Mouse (Mus musculus): ENCODE measurements around the gene Gm45337. TPM values are rescaled to one million over a fixed set of nuclear protein-coding genes. Genes with fewer than 3 reads are reported as not detected.

The Gm45337 gene
- polyA plus RNA-seq, 1 experiment from 2014 or later = not detected

GRCm38 (mm10) chr7:142095183-142095931 lies 49.0 kb downstream of the Gm45337 start, which contains the start of gene Dusp8:
Gene Dusp8 (minus strand): TSS chr7:142095843.
- Histone ChIP-seq H3K36me3 (no peaks in the 10 kb centered on the region), H3K4me3 (replicated peaks) (peak within 1 kb of the TSS; percentile 76), H3K9ac (peak within 1 kb of the TSS; percentile 67), H3K9me3 (replicated peaks) (no peaks in the 10 kb centered on the region), H3K4me2 (peak within 1 kb of the TSS; percentile 98), H3K4me1 (peaks cover 19% of the 10 kb centered on the region), H3K27ac (no peak within 1 kb of the TSS), H3K27me3 (peaks cover 89% of the 10 kb centered on the region)
- under 1% methylated on average over 62 of the region's 63 CpGs for WGBS
- peak; percentile 90 for ATAC-seq (replicated peaks; ENCODE audit: low FRiP score)

DNA sequence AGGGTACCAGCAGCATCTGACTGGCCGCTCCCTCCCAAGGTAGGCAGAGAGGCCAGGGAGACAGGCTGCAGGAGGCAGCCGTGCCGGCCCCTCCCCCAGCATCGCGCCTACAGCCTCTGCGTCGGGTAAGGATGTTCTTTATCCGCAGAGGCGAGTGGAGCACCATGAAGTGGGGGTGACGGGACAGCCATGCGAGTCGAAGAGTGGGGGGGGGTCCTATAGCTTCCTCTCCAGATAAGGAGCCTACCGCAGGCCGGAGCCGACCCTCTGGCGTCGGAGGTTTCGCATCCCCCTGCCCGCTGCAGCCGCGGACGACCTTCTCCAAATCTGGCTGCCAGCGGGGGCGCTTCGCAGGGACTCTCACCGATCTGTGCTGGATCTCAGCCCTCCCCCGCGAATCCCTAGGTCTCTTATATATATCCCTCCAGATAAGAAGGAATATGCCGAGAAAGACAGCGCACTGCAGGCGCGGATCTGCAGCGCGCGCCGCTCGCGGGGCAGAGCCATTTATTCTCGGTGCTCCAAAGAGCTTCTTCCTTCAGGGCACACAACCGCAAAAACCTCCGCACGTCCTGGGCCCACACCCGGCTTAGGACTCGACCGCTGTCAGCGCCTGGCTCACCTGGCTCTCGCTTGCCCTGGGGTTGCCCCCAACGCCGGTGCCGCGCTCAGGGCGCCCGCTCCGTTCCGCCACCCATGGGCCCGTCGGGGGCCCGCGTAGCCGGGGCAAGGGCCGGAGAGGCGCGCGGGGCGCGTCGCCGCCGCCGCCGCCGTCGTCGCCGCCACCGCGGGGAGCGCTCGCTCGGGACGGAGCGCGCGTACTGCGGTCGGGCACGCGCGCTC lies 49.9 kb downstream of the Gm45337 start:
- Histone ChIP-seq H3K27me3 (peaks cover 81% of the 10 kb centered on the region), H3K27ac (no peak overlapping the region), H3K4me2 (peak overlapping the region; percentile 98)

DNA sequence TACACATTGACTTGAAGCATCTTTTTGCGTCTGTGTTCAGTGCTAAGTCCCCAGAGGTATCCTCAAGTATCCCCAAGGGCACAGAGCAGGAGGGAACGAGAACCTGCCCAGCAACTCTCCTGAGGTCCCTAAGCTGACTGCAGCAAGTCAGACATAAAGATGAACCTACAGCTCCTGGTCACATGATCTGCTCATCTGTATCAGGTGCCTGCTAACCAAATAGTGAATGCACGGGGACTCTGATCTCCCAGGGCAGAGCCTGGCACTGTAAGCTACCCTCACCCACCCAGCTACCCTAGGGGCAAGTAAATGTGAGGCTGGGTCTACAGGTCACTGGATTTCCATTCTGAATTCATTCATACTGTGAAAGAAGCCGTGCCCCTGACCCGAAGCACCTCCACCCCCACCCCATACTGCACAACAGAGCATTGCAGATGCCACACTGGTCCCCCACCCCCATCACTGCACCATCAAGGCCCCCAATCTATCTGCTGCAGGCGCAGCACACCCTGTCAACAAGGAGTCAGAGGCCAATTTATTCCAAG lies 50.6 kb downstream of the Gm45337 start:
- 0 out of 2 replicates have a peak overlapping the region, but pooled peaks have one; percentile 67 for H3K9ac ChIP-seq
- no peaks in the 10 kb centered on the region for H3K36me3 ChIP-seq
- H3K27me3 ChIP-seq = peaks cover 80% of the 10 kb centered on the region
- H3K4me1 ChIP-seq = peaks cover 32% of the 10 kb centered on the region
- no peak for ATAC-seq (replicated peaks; ENCODE audit: low FRiP score)
- H3K9me3 ChIP-seq (replicated peaks) = no peaks in the 10 kb centered on the region
- 32% methylated on average over 6 of the region's 6 CpGs for WGBS
- no peak overlapping the region for H3K27ac ChIP-seq
- peak overlapping the region; percentile 98 for H3K4me2 ChIP-seq
- H3K4me3 ChIP-seq (replicated peaks) = peak overlapping the region; percentile 76

More for the DNA sequence above, 49.9 kb downstream of the Gm45337 start:
- peaks cover 24% of the 10 kb centered on the region for H3K4me1 ChIP-seq
- no peaks in the 10 kb centered on the region for H3K9me3 ChIP-seq (replicated peaks)
- H3K4me3 ChIP-seq (replicated peaks) = peak overlapping the region; percentile 76
- no peak; the same call in 1 of the 2 replicates for ATAC-seq (replicated peaks; ENCODE audit: low FRiP score)
- no peaks in the 10 kb centered on the region for H3K36me3 ChIP-seq
- H3K9ac ChIP-seq = peak overlapping the region; percentile 67
- WGBS = under 1% methylated on average over 89 of the region's 89 CpGs

Other genes with a start within 250 kb of the Gm45337 start
- 41.3 and 45.6 TPM in 2 replicates for gene Tollip, start 226.1 kb downstream of the Gm45337 start, polyA plus RNA-seq (2015; fragmentation: Nextera tagmentation; extraction: Ambion mirVana)
- 0.74 and 0.86 TPM in 2 replicates for gene Brsk2, start 194.9 kb downstream of the Gm45337 start, polyA plus RNA-seq (2015; fragmentation: Nextera tagmentation; extraction: Ambion mirVana)
- gene Mob2, start 83.5 kb downstream of the Gm45337 start, polyA plus RNA-seq (2015; fragmentation: Nextera tagmentation; extraction: Ambion mirVana) = 62.3 and 66.9 TPM in 2 replicates
- 2.6 and 2.9 TPM in 2 replicates for gene Dusp8, start 48.8 kb downstream of the Gm45337 start, polyA plus RNA-seq (2015; fragmentation: Nextera tagmentation; extraction: Ambion mirVana)
- not detected in 2 replicates for gene Gm45618, start 23.9 kb downstream of the Gm45337 start, polyA plus RNA-seq (2015; fragmentation: Nextera tagmentation; extraction: Ambion mirVana)
- not detected in 2 replicates for gene Gm39115, start 8.6 kb downstream of the Gm45337 start, polyA plus RNA-seq (2015; fragmentation: Nextera tagmentation; extraction: Ambion mirVana)
- gene Gm29735, start 12.5 kb upstream of the Gm45337 start, polyA plus RNA-seq (2015; fragmentation: Nextera tagmentation; extraction: Ambion mirVana) = not detected in 2 replicates
- not detected in 2 replicates for gene Gm4553, start 21.1 kb upstream of the Gm45337 start, polyA plus RNA-seq (2015; fragmentation: Nextera tagmentation; extraction: Ambion mirVana)
- not detected in 2 replicates for gene Krtap5-2, start 31.4 kb upstream of the Gm45337 start, polyA plus RNA-seq (2015; fragmentation: Nextera tagmentation; extraction: Ambion mirVana)
- not detected in 2 replicates for gene Gm10153, start 45.8 kb upstream of the Gm45337 start, polyA plus RNA-seq (2015; fragmentation: Nextera tagmentation; extraction: Ambion mirVana)
- not detected in 2 replicates for gene Krtap5-3, start 56.8 kb upstream of the Gm45337 start, polyA plus RNA-seq (2015; fragmentation: Nextera tagmentation; extraction: Ambion mirVana)
- not detected in 2 replicates for gene Gm7579, start 67.3 kb upstream of the Gm45337 start, polyA plus RNA-seq (2015; fragmentation: Nextera tagmentation; extraction: Ambion mirVana)
- gene Krtap5-5, start 85.4 kb upstream of the Gm45337 start, polyA plus RNA-seq (2015; fragmentation: Nextera tagmentation; extraction: Ambion mirVana) = not detected in 2 replicates
- gene Gm40460, start 96.5 kb upstream of the Gm45337 start, polyA plus RNA-seq (2015; fragmentation: Nextera tagmentation; extraction: Ambion mirVana) = not detected in 2 replicates
- not detected in 2 replicates for gene Gm2431, start 113.7 kb upstream of the Gm45337 start, polyA plus RNA-seq (2015; fragmentation: Nextera tagmentation; extraction: Ambion mirVana)
- not detected in 2 replicates for gene Gm4559, start 129.8 kb upstream of the Gm45337 start, polyA plus RNA-seq (2015; fragmentation: Nextera tagmentation; extraction: Ambion mirVana)
- gene Krtap5-1, start 152.5 kb upstream of the Gm45337 start, polyA plus RNA-seq (2015; fragmentation: Nextera tagmentation; extraction: Ambion mirVana) = not detected in 2 replicates
- gene Krtap5-4, start 158.9 kb upstream of the Gm45337 start, polyA plus RNA-seq (2015; fragmentation: Nextera tagmentation; extraction: Ambion mirVana) = not detected in 2 replicates
- gene Ifitm10, start 229.1 kb upstream of the Gm45337 start, polyA plus RNA-seq (2015; fragmentation: Nextera tagmentation; extraction: Ambion mirVana) = 1.8 and 2.3 TPM in 2 replicates
- gene Gm49369, start 238.1 kb upstream of the Gm45337 start, polyA plus RNA-seq (2015; fragmentation: Nextera tagmentation; extraction: Ambion mirVana) = 1.2 and 2.5 TPM in 2 replicates
- 294 and 312 TPM in 2 replicates for gene Ctsd, start 243.4 kb upstream of the Gm45337 start, polyA plus RNA-seq (2015; fragmentation: Nextera tagmentation; extraction: Ambion mirVana)